Mouse (Mus musculus) MEL (cell line): Measurements from ENCODE around the gene Nup210l. TPM values are rescaled to one million over a fixed set of nuclear protein-coding genes. Genes with fewer than 3 reads are reported as not detected.

ENCODE experiments used
- DNase-seq: peaks from one replicate; pipeline ENCODE4 v3.0.0; 2011; ENCODE audit warnings: low read depth, low spot score
- H3K27ac ChIP-seq: 2 replicates; pipeline ENCODE4 v1.5.1; 2012; ENCODE audit warnings: low read depth, mild to moderate bottlenecking, control low read depth, low read length, moderate library complexity; ENCODE audit not compliant: control insufficient read depth
- H3K27me3 ChIP-seq, 2 experiments: fragments of 150-350 bp in 1 of 2; sonication (generic) in 1 of 2; 2 replicates each; pipeline ENCODE4 v1.6.1; 2012; ENCODE audit warnings: low read length in 2 of 2, mild to moderate bottlenecking in 2 of 2, improper control_type of control experiment in 1 of 2, moderate library complexity in 1 of 2; ENCODE audit not compliant: insufficient read depth in 2 of 2, control insufficient read depth in 1 of 2
- H3K36me3 ChIP-seq, 2 experiments: 2 replicates each; pipeline ENCODE4 v1.6.1; 2012 to 2014; ENCODE audit warnings: low read length in 2 of 2, improper control_type of control experiment in 1 of 2, inconsistent platforms in 1 of 2, mild to moderate bottlenecking in 1 of 2; ENCODE audit not compliant: insufficient read depth in 2 of 2, control insufficient read depth in 1 of 2
- H3K4me1 ChIP-seq, 2 experiments: fragments of 150-350 bp in 1 of 2; sonication (generic) in 1 of 2; 2 replicates each; pipeline ENCODE4 v1.6.1; 2012; ENCODE audit warnings: low read length in 2 of 2, improper control_type of control experiment in 1 of 2, mild to moderate bottlenecking in 1 of 2; ENCODE audit not compliant: insufficient read depth in 2 of 2, control insufficient read depth in 1 of 2
- H3K4me3 ChIP-seq, 2 experiments: fragments of 150-350 bp in 1 of 2; sonication (generic) in 1 of 2; 2 replicates each; pipeline ENCODE4 v1.5.1; 2012; ENCODE audit warnings: low read depth in 2 of 2, low read length in 2 of 2, mild to moderate bottlenecking in 2 of 2, moderate library complexity in 2 of 2, control low read depth in 1 of 2, improper control_type of control experiment in 1 of 2; ENCODE audit not compliant: control insufficient read depth in 1 of 2, insufficient read depth in 1 of 2
- H3K79me2 ChIP-seq: 2 replicates; pipeline ENCODE4 v1.6.1; 2012; ENCODE audit warnings: mild to moderate bottlenecking, low read length, moderate library complexity; ENCODE audit not compliant: control insufficient read depth, poor library complexity, insufficient read depth
- H3K9ac ChIP-seq: 2 replicates; pipeline ENCODE4 v1.6.1; 2012; ENCODE audit warnings: low read depth, mild to moderate bottlenecking, control low read depth, low read length, moderate library complexity; ENCODE audit not compliant: control insufficient read depth, poor library complexity, severe bottlenecking
- H3K9me3 ChIP-seq: fragments of 150-350 bp; sonication (generic); replicated peaks from 2 replicates; pipeline ENCODE4 v1.6.1; 2012; ENCODE audit warnings: mild to moderate bottlenecking, low read length, improper control_type of control experiment, moderate library complexity; ENCODE audit not compliant: insufficient read depth
- BHLHE40 ChIP-seq: IDR thresholded peaks from 2 replicates; pipeline ENCODE4 v1.6.1; 2012; ENCODE audit warnings: low read depth, mild to moderate bottlenecking, inconsistent platforms, low read length, improper control_type of control experiment, borderline replicate concordance
- CHD1 ChIP-seq: IDR thresholded peaks from 2 replicates; pipeline ENCODE4 v1.6.1; 2012; ENCODE audit warnings: low read depth, mild to moderate bottlenecking, inconsistent platforms, low read length, improper control_type of control experiment
- CTCF ChIP-seq, 3 experiments: IDR thresholded peaks in 2 of 3; conservative IDR thresholded peaks in 1 of 3; 2 replicates each; pipeline ENCODE4 v1.5.1; 2011 to 2012; ENCODE audit warnings: low read length in 3 of 3, low read depth in 2 of 3, mild to moderate bottlenecking in 2 of 3, improper control_type of control experiment in 1 of 3, inconsistent platforms in 1 of 3, mixed read lengths in 1 of 3, moderate library complexity in 1 of 3; ENCODE audit not compliant: control insufficient read depth in 1 of 3, insufficient read depth in 1 of 3, poor library complexity in 1 of 3, severe bottlenecking in 1 of 3
- E2F4 ChIP-seq: IDR thresholded peaks from 2 replicates; pipeline ENCODE4 v1.6.1; 2011; ENCODE audit warnings: low read depth, low read length, improper control_type of control experiment, borderline replicate concordance
- ELF1 ChIP-seq: IDR thresholded peaks from 2 replicates; pipeline ENCODE4 v1.6.1; 2014; ENCODE audit warnings: low read depth, mild to moderate bottlenecking, inconsistent platforms, low read length, improper control_type of control experiment, moderate library complexity
- EP300 ChIP-seq, 2 experiments: IDR thresholded peaks; 2 replicates each; pipeline ENCODE4 v1.6.1; 2011; ENCODE audit warnings: improper control_type of control experiment in 2 of 2, low read length in 2 of 2, low read depth in 1 of 2, mild to moderate bottlenecking in 1 of 2
- ETS1 ChIP-seq: IDR thresholded peaks from 2 replicates; pipeline ENCODE4 v1.6.1; 2012; ENCODE audit warnings: low read depth, mild to moderate bottlenecking, inconsistent platforms, low read length, improper control_type of control experiment, moderate library complexity
- GATA1 ChIP-seq: IDR thresholded peaks from 2 replicates; pipeline ENCODE4 v1.6.1; 2011; ENCODE audit warnings: low read depth, low read length, improper control_type of control experiment
- HCFC1 ChIP-seq: IDR thresholded peaks from 2 replicates; pipeline ENCODE4 v1.6.1; 2012; ENCODE audit warnings: low read depth, mild to moderate bottlenecking, inconsistent platforms, low read length, improper control_type of control experiment, moderate library complexity
- JUND ChIP-seq: IDR thresholded peaks from 2 replicates; pipeline ENCODE4 v1.6.1; 2011; ENCODE audit warnings: low read depth, mild to moderate bottlenecking, improper control_type of control experiment, low read length
- MAFK ChIP-seq: IDR thresholded peaks from 2 replicates; pipeline ENCODE4 v1.6.1; 2011; ENCODE audit warnings: low read depth, mild to moderate bottlenecking, low read length, improper control_type of control experiment, borderline replicate concordance
- MAX ChIP-seq: IDR thresholded peaks from 2 replicates; pipeline ENCODE4 v1.6.1; 2011; ENCODE audit warnings: low read length, improper control_type of control experiment
- MXI1 ChIP-seq: IDR thresholded peaks from 2 replicates; pipeline ENCODE4 v1.6.1; 2011; ENCODE audit warnings: mild to moderate bottlenecking, low read depth, low read length, improper control_type of control experiment
- MYB ChIP-seq: IDR thresholded peaks from 2 replicates; pipeline ENCODE4 v1.6.1; 2011; ENCODE audit warnings: mild to moderate bottlenecking, low read depth, low read length, improper control_type of control experiment
- MYC ChIP-seq: IDR thresholded peaks from 2 replicates; pipeline ENCODE4 v1.6.1; 2011; ENCODE audit warnings: low read depth, mild to moderate bottlenecking, low read length, improper control_type of control experiment, moderate library complexity
- NELFE ChIP-seq: IDR thresholded peaks from 2 replicates; pipeline ENCODE4 v1.6.1; 2011; ENCODE audit warnings: low read depth, low read length, improper control_type of control experiment
- NRF1 ChIP-seq: IDR thresholded peaks from 2 replicates; pipeline ENCODE4 v1.6.1; 2014; ENCODE audit warnings: low read depth, mild to moderate bottlenecking, inconsistent platforms, low read length, improper control_type of control experiment, moderate library complexity; ENCODE audit not compliant: poor library complexity, insufficient read depth, severe bottlenecking
- POLR2AphosphoS2 ChIP-seq: IDR thresholded peaks from 2 replicates; pipeline ENCODE4 v1.6.1; 2011; ENCODE audit warnings: low read length, improper control_type of control experiment
- POLR2AphosphoS5 ChIP-seq: IDR thresholded peaks from 2 replicates; pipeline ENCODE4 v1.6.1; 2012; ENCODE audit warnings: low read depth, borderline replicate concordance, mild to moderate bottlenecking, inconsistent platforms, low read length, moderate library complexity, mixed read lengths
- RAD21 ChIP-seq: IDR thresholded peaks from 2 replicates; pipeline ENCODE4 v1.6.1; 2011; ENCODE audit warnings: mild to moderate bottlenecking, low read depth, low read length, improper control_type of control experiment
- RCOR1 ChIP-seq: IDR thresholded peaks from 2 replicates; pipeline ENCODE4 v1.6.1; 2012; ENCODE audit warnings: low read depth, mild to moderate bottlenecking, inconsistent platforms, low read length, improper control_type of control experiment
- SIN3A ChIP-seq: IDR thresholded peaks from 2 replicates; pipeline ENCODE4 v1.6.1; 2012; ENCODE audit warnings: low read length, improper control_type of control experiment, inconsistent platforms
- SMC3 ChIP-seq: IDR thresholded peaks from 2 replicates; pipeline ENCODE4 v1.6.1; 2011; ENCODE audit warnings: low read depth, low read length, improper control_type of control experiment
- TBP ChIP-seq: IDR thresholded peaks from 2 replicates; pipeline ENCODE4 v1.8.0; 2011; ENCODE audit warnings: low read depth, low read length, improper control_type of control experiment
- TCF12 ChIP-seq: IDR thresholded peaks from 2 replicates; pipeline ENCODE4 v1.6.1; 2014; ENCODE audit warnings: low read depth, mild to moderate bottlenecking, inconsistent platforms, low read length, improper control_type of control experiment, moderate library complexity
- UBTF ChIP-seq: IDR thresholded peaks from 2 replicates; pipeline ENCODE4 v1.6.1; 2012; ENCODE audit warnings: low read depth, mild to moderate bottlenecking, inconsistent platforms, low read length, improper control_type of control experiment, moderate library complexity, borderline replicate concordance; ENCODE audit not compliant: insufficient read depth
- USF1 ChIP-seq: IDR thresholded peaks from 2 replicates; pipeline ENCODE4 v1.6.1; 2014; ENCODE audit warnings: low read depth, mild to moderate bottlenecking, inconsistent platforms, low read length, improper control_type of control experiment, moderate library complexity
- ZC3H11A ChIP-seq: IDR thresholded peaks from 2 replicates; pipeline ENCODE4 v1.6.1; 2012; ENCODE audit warnings: low read depth, mild to moderate bottlenecking, inconsistent platforms, low read length, improper control_type of control experiment
- ZKSCAN1 ChIP-seq: IDR thresholded peaks from 2 replicates; pipeline ENCODE4 v1.6.1; 2012; ENCODE audit warnings: low read depth, mild to moderate bottlenecking, inconsistent platforms, low read length, improper control_type of control experiment, moderate library complexity
- ZMIZ1 ChIP-seq: IDR thresholded peaks from 2 replicates; pipeline ENCODE4 v1.6.1; 2012; ENCODE audit warnings: low read depth, mild to moderate bottlenecking, inconsistent platforms, low read length, improper control_type of control experiment, moderate library complexity
- polyA plus RNA-seq, 2 experiments: library from polyadenylated mRNA; stranded (reverse) in 1 of 2; unstranded in 1 of 2; fragments of >175 nt in 1 of 2; fragments of >200 nt in 1 of 2; gene quantifications; 2 replicates each; pipeline versions ENCODE4 v1.2.1 to v1.2.4; 2012; ENCODE audit warnings: low replicate concordance in 2 of 2, low read depth in 1 of 2; ENCODE audit not compliant: insufficient read length in 2 of 2, insufficient read depth in 1 of 2, missing spikeins in 1 of 2
- total RNA-seq: library from RNA; depleted of rRNA; stranded (reverse); fragments of 300-350 nt; gene quantifications from 2 replicates; pipeline ENCODE4 v1.2.3, GENCODE M21; 2012

The Nup210l gene
- total and polyA plus RNA-seq, 3 experiments, result 0.54 to 0.65 TPM; not detected in 1

DNA sequence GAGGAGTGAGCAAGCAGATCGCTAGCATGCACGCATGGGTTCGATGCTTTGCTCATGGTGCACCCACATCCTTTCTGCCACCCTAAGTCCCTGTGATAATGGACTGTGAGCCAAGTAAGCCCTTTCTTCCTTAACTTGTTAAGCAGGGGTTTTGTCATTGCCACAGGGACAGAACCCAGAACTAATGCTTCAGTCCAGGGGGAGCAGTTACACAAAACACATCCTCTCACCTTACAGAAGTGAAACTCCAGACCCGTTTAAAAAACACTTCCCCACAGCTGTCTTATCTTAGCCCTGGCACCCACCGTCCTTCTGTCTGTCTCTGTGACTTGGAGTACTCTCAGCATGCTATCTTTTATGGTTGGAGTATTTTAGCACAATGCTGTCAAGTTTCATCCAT, 52.1 kb downstream of the Nup210l start (continued):
- TF ChIP-seq NELFE (no peak), RAD21 (no peak)
- TF ChIP-seq, all 39 proteins: peak for 11

- Histone ChIP-seq H3K36me3 (peaks cover 0 to 12% of the 10 kb centered on the region in 2 experiments; a peak in 1 of 4 replicates), H3K79me2 (no peaks in the 10 kb centered on the region)
Measured at GRCm38 (mm10) chr3:90159757-90160156, 55.8 kb downstream of the Nup210l start.

DNA sequence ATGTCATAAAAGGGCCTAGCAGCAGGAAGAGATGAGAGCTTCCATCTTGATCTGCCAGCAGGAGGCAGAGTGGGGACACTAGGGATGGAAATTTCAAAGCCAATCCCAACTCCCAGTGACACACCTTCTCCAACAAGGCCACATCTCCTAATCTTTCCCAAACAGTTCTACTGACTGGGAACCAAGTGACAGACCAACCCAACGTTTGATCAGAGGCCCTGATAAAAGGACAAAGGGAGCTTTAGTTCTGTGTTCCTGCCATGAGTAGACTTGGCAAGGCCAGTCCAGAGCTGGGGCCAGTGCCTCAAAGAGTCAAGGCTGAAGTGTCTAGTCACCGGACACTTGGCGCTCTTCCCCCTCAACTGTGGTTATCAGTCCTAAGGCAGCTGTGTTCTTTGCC, 57.6 kb downstream of the Nup210l start:
- DNase-seq, result peak; percentile 50
- TF ChIP-seq NRF1 (no peak), SIN3A (no peak), UBTF (no peak), TBP (no peak), MXI1 (no peak), NELFE (no peak), ZC3H11A (no peak), ZKSCAN1 (no peak), BHLHE40 (no peak), MYC (no peak), EP300 (IDR thresholded peaks at IDR 0.05; ENCODE audit: low read depth in 1 of 2, low read length in 2 of 2) (peak in 1 of 2 experiments; percentile 8; a peak in 2 of 4 replicates), GATA1 (peak; percentile 46; the same call in 1 of the 2 replicates), E2F4 (no peak), JUND (no peak), POLR2AphosphoS2 (no peak), MYB (0 out of 2 replicates have a peak, but pooled peaks have one; percentile 38), CTCF (IDR thresholded peaks at IDR 0.05 in 2 of 3, conservative IDR thresholded peaks at IDR 0.05 in 1 of 3; ENCODE audit: control insufficient read depth in 1 of 3, insufficient read depth in 1 of 3, low read depth in 2 of 3, low read length in 3 of 3, poor library complexity in 1 of 3, severe bottlenecking in 1 of 3) (peak; percentile 10 to 35 (median 20); a peak in 3 of 6 replicates), POLR2AphosphoS5 (no peak), SMC3 (peak; percentile 20; the same call in 1 of the 2 replicates), ETS1 (no peak), RCOR1 (no peak), RAD21 (peak; percentile 18), MAX (no peak), ELF1 (no peak), TCF12 (no peak), MAFK (no peak), CHD1 (no peak), USF1 (no peak), ZMIZ1 (no peak)

More at GRCm38 (mm10) chr3:90159757-90160156, 55.8 kb downstream of the Nup210l start:
- no peak overlapping the region for H3K4me3 ChIP-seq
- H3K9me3 ChIP-seq, result no peaks in the 10 kb centered on the region
- no peak overlapping the region for H3K27ac ChIP-seq
- TF ChIP-seq HCFC1, result no peak
- H3K27me3 ChIP-seq, result no peaks in the 10 kb centered on the region
- peaks cover 0 to 16% of the 10 kb centered on the region in 2 experiments for H3K4me1 ChIP-seq
- no peak for DNase-seq
- H3K9ac ChIP-seq, result no peak overlapping the region

More for the DNA sequence above, 57.6 kb downstream of the Nup210l start:
- H3K9me3 ChIP-seq, result no peaks in the 10 kb centered on the region
- no peaks in the 10 kb centered on the region for H3K79me2 ChIP-seq
- no peaks in the 10 kb centered on the region for H3K27me3 ChIP-seq
- no peak overlapping the region for H3K4me3 ChIP-seq
- peaks cover 0 to 8% of the 10 kb centered on the region in 2 experiments; a peak in 1 of 4 replicates for H3K36me3 ChIP-seq
- no peak overlapping the region for H3K27ac ChIP-seq
- no peak overlapping the region for H3K9ac ChIP-seq
- H3K4me1 ChIP-seq, result peaks cover 0 to 16% of the 10 kb centered on the region in 2 experiments; a peak in 3 of 4 replicates
